Mouse (Mus musculus) hindbrain, embryonic 16.5 days (tissue): Measurements from ENCODE around the gene Nhp2. TPM values are rescaled to one million over a fixed set of nuclear protein-coding genes. Genes with fewer than 3 reads are reported as not detected.
A peak's percentile ranks its signal among the peaks of the same experiment; 100 is the strongest.

Experiments
- ATAC-seq: fragments of 200-750 bp; cut with Nextera tagmentation; 2 replicates; pipeline ENCODE4 v1.8.0; 2017; ENCODE audit warnings: moderate TSS enrichment, moderate library complexity
- H3K27ac ChIP-seq: fragments of 300-500 bp; sonication (generic); 2 replicates; pipeline ENCODE4 v1.5.1; 2014; ENCODE audit warnings: low read depth, mild to moderate bottlenecking, control low read depth, low read length, moderate library complexity
- H3K27me3 ChIP-seq: fragments of 300-500 bp; sonication (generic); replicated peaks from 2 replicates; pipeline ENCODE4 v1.6.1; 2014; ENCODE audit warnings: low read length; ENCODE audit not compliant: control insufficient read depth, insufficient read depth
- H3K36me3 ChIP-seq: fragments of 300-500 bp; sonication (generic); 2 replicates; pipeline ENCODE4 v1.6.1; 2014; ENCODE audit warnings: mild to moderate bottlenecking, low read length, moderate library complexity, mixed read lengths; ENCODE audit not compliant: control insufficient read depth, insufficient read depth
- H3K4me1 ChIP-seq: fragments of 300-500 bp; sonication (generic); 2 replicates; pipeline ENCODE4 v1.6.1; 2014; ENCODE audit warnings: low read depth, low read length; ENCODE audit not compliant: control insufficient read depth, insufficient read depth
- H3K4me2 ChIP-seq: fragments of 300-500 bp; sonication (generic); 2 replicates; pipeline ENCODE4 v1.6.1; 2014; ENCODE audit warnings: mild to moderate bottlenecking, low read length, control low read depth, moderate library complexity
- H3K4me3 ChIP-seq: fragments of 300-500 bp; sonication (generic); 2 replicates; pipeline ENCODE4 v1.5.1; 2014; ENCODE audit warnings: mild to moderate bottlenecking, low read length, control low read depth, moderate library complexity
- H3K9ac ChIP-seq: fragments of 300-500 bp; sonication (generic); 2 replicates; pipeline ENCODE4 v1.6.1; 2014; ENCODE audit warnings: low read depth, mild to moderate bottlenecking, control low read depth, low read length, moderate library complexity
- H3K9me3 ChIP-seq: fragments of 300-500 bp; sonication (generic); 2 replicates; pipeline ENCODE4 v1.6.1; 2014; ENCODE audit warnings: mild to moderate bottlenecking, low read length, moderate library complexity; ENCODE audit not compliant: control insufficient read depth
- WGBS: fragments of 180-500 bp; shearing (Covaris S2); extraction: QIAGEN DNeasy Blood & Tissue Kit; methylation state at CpG from one replicate; pipeline ENCODE4 v1.1.7; 2014; 5-methylcytosine and 5-hydroxymethylcytosine counted together
- polyA plus RNA-seq: library from polyadenylated mRNA; unstranded; fragments of >200 nt; fragmentation: Nextera tagmentation; extraction: Ambion mirVana; gene quantifications from 2 replicates; pipeline ENCODE4 v1.2.1, GENCODE M21; 2015

The Nhp2 gene
- polyA plus RNA-seq, 1 experiment from 2014 or later = 98.4 TPM

DNA sequence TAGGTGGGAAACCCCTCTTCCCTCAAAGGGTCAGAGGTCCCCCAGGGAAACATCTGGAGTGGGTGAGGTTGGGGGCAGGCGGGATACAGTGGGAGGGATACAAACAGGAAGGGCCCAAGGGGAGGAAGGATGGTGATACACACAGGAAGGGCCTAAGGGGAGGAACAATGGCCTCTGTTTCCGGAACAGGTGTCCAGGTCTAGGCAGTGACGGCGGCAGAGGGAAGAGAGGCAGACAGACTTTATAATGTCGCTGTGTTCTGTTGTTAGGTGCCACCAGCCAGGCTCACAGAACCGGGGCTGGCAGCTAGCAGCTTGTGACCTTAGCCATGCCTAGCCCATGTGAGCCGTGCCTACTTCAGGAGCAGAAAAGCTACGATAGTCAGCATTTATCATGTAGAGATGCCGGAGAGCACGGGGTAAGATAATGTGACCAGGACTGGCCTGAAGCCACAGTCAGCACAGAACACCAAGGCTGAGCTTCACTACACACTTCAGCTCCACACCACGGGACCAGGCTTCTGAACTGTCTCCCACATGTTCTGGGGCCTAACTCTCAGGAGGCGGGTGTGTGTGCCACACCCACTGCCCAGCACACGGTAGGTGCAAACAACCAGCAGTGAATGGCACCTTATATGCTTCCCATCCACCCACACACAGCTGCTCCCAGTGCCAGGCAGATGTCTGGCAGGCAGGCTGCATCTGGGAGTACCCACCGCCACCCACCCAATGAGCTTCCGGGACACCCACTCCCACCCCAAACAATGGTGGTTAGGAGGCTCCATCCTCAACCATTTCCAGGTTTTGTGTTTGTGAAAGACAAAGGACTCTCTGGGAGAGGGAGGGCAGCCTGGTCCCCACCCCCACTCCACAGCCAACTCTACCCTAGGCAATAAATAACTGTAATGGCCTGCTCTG is 27.5 kb downstream of the Nhp2 start:
- peaks cover 24% of the 10 kb centered on the region for H3K4me1 ChIP-seq
- H3K36me3 ChIP-seq = peaks cover 3% of the 10 kb centered on the region; the same call in 1 of the 2 replicates
- H3K4me2 ChIP-seq = peak overlapping the region; percentile 16; the same call in 1 of the 2 replicates
- no peak overlapping the region for H3K27ac ChIP-seq
- WGBS = 70% methylated on average over 15 of the region's 15 CpGs
- no peak for ATAC-seq
- no peak overlapping the region for H3K9ac ChIP-seq
- no peaks in the 10 kb centered on the region for H3K27me3 ChIP-seq
- H3K4me3 ChIP-seq = no peak overlapping the region
- no peaks in the 10 kb centered on the region for H3K9me3 ChIP-seq

DNA sequence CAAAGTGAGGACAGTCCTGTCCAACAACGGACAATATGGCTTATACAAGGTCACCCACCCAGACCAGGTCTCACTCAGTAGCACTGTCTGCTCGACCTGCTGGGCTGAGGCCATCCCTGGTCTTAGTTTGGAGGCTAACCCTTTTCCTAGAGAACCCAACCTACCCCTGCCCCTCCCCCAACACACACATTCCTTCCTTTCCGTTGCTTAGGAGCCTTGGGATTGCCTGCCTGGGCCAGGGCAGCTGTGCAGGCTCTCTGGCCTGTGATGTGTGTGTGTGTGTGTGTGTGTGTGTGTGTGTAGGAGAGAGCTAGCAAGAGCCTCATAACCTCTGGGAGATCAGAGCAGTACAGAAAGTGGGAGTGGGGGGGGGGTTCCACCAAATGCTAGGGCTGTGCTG is 29.0 kb downstream of the Nhp2 start:
- no peak for ATAC-seq
- H3K27ac ChIP-seq = no peak overlapping the region

DNA sequence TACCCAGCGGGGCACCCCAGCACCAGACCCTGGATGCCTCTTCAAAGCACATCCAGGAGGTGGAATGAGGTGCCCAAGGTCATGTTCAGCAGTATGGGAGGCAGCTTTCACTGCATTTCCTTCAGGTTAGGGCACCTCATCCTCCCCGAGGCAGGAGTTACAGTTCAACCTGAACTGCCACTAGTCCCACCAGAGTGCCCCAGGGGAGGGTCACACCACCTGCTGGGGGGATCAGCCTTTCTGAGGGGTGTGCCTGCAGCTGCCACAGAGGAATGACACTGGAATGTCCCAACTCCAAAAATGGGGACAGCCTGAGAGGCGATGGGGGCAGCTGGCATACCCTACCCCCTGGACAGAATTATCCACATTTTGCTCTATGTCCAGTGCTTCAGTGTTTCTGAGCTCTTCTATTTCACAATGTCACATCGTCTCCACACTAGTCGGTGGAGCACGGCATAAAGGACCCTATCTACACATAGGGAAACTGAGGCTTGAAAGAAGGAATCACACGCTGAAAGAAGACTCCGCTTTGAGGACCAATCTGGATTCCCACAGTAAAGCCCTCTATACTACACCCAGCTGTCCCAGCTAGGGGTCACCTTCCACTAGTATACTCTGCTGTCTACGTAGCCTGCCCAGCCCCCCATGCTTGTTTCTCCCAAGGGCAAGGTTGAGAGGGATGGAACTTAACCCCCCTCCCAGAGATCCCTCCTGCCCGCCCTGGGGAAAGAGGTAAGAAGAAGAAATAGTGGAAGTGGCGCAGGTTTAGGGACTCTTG is 29.8 kb downstream of the Nhp2 start:
- Histone ChIP-seq H3K4me1 (peaks cover 24% of the 10 kb centered on the region), H3K27ac (no peak overlapping the region), H3K4me2 (peak overlapping the region; percentile 93), H3K9me3 (no peaks in the 10 kb centered on the region), H3K36me3 (peaks cover 3% of the 10 kb centered on the region; the same call in 1 of the 2 replicates), H3K27me3 (no peaks in the 10 kb centered on the region), H3K4me3 (peak overlapping the region; percentile 75), H3K9ac (peak overlapping the region; percentile 85)
- ATAC-seq = no peak
- 22% methylated on average over 11 of the region's 11 CpGs for WGBS

More for the DNA sequence above, 29.0 kb downstream of the Nhp2 start:
- 13% methylated on average over 3 of the region's 3 CpGs for WGBS
- H3K4me2 ChIP-seq = peak overlapping the region; percentile 93
- no peaks in the 10 kb centered on the region for H3K9me3 ChIP-seq
- H3K36me3 ChIP-seq = peaks cover 3% of the 10 kb centered on the region; the same call in 1 of the 2 replicates
- H3K4me1 ChIP-seq = peaks cover 24% of the 10 kb centered on the region
- no peaks in the 10 kb centered on the region for H3K27me3 ChIP-seq
- H3K4me3 ChIP-seq = no peak overlapping the region
- H3K9ac ChIP-seq = peak overlapping the region; percentile 19; the same call in 1 of the 2 replicates

DNA sequence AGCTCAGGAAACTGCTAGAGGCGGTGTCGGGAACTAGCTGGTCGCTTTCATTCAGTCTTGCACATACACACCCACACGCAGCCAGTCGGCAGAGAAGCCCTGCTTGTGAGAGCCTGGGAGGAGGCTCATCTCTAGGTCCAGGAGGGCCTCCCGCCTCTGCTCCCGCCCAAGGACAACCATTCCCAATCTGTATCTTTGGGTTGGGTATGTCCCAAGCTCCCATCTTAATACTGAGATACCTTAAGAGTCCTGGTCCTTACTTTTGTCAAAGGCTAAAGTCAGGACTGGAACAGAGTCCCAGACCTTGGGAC is 30.3 kb downstream of the Nhp2 start:
- peak overlapping the region; percentile 75 for H3K4me3 ChIP-seq
- H3K9ac ChIP-seq = peak overlapping the region; percentile 85
- 0 out of 2 replicates have a peak, but pooled peaks cover 3% of the 10 kb centered on the region for H3K36me3 ChIP-seq
- H3K9me3 ChIP-seq = no peaks in the 10 kb centered on the region
- no peak; the same call in 1 of the 2 replicates for ATAC-seq
- peaks cover 24% of the 10 kb centered on the region for H3K4me1 ChIP-seq
- 3% methylated on average over 7 of the region's 7 CpGs for WGBS
- H3K4me2 ChIP-seq = peak overlapping the region; percentile 93
- no peaks in the 10 kb centered on the region for H3K27me3 ChIP-seq
- H3K27ac ChIP-seq = no peak overlapping the region

GRCm38 (mm10) chr11:51650261-51650660 is 30.7 kb downstream of the Nhp2 start:
- H3K9ac ChIP-seq = peak overlapping the region; percentile 85
- peak; percentile 2; the same call in 1 of the 2 replicates for ATAC-seq
- H3K9me3 ChIP-seq = no peaks in the 10 kb centered on the region
- 0 out of 2 replicates have a peak, but pooled peaks cover 3% of the 10 kb centered on the region for H3K36me3 ChIP-seq
- H3K4me2 ChIP-seq = peak overlapping the region; percentile 93
- peak overlapping the region; percentile 65 for H3K27ac ChIP-seq
- no peaks in the 10 kb centered on the region for H3K27me3 ChIP-seq
- under 1% methylated on average over 25 of the region's 30 CpGs for WGBS
- peaks cover 23% of the 10 kb centered on the region for H3K4me1 ChIP-seq
- H3K4me3 ChIP-seq = peak overlapping the region; percentile 75

GRCm38 (mm10) chr11:51650691-51651515 is 31.4 kb downstream of the Nhp2 start, which contains the start of the genes N4bp3 and D930048N14Rik:
Gene N4bp3 (minus strand): TSS chr11:51650842.
Gene D930048N14Rik (plus strand): TSS chr11:51650954.
- peak within 1 kb of the TSS; percentile 93 for H3K4me2 ChIP-seq
- H3K4me1 ChIP-seq = peaks cover 21% of the 10 kb centered on the region
- H3K4me3 ChIP-seq = peak within 1 kb of the TSS; percentile 75
- 1% methylated on average over 54 of the region's 70 CpGs for WGBS
- peak within 1 kb of the TSS; percentile 85 for H3K9ac ChIP-seq
- H3K27ac ChIP-seq = peak within 1 kb of the TSS; percentile 65
- no peaks in the 10 kb centered on the region for H3K36me3 ChIP-seq
- no peaks in the 10 kb centered on the region for H3K9me3 ChIP-seq
- peak; percentile 83 for ATAC-seq
- no peaks in the 10 kb centered on the region for H3K27me3 ChIP-seq

GRCm38 (mm10) chr11:51652889-51653418 is 33.4 kb downstream of the Nhp2 start:
- 95% methylated on average over 4 of the region's 4 CpGs for WGBS
- H3K4me2 ChIP-seq = no peak overlapping the region
- H3K9ac ChIP-seq = no peak overlapping the region
- H3K36me3 ChIP-seq = no peaks in the 10 kb centered on the region
- H3K4me1 ChIP-seq = peaks cover 21% of the 10 kb centered on the region
- no peaks in the 10 kb centered on the region for H3K27me3 ChIP-seq
- no peaks in the 10 kb centered on the region for H3K9me3 ChIP-seq
- no peak overlapping the region for H3K27ac ChIP-seq
- ATAC-seq = no peak
- no peak overlapping the region for H3K4me3 ChIP-seq

DNA sequence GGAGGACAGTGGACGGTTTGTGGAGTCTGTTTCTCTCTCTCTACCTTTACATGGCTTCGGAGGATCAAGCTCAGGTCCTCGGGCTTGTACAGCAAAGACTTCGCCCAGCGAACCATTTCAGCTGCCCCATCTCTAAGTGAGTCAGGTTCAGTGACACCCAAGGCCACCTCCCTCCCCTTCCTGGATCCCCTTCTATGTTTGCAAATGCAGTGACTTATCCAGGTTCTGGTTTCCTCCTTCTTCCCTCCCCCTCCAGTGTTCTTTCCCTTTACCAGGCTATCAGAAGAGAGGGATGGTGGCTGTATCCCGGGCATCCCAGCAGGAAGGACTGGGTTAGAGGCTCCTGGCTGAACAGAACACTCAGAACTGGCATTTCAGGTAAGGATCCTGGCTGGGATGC is 34.2 kb downstream of the Nhp2 start:
- Histone ChIP-seq H3K4me3 (no peak overlapping the region), H3K4me2 (no peak overlapping the region), H3K9ac (no peak overlapping the region), H3K9me3 (no peaks in the 10 kb centered on the region), H3K27ac (no peak overlapping the region), H3K36me3 (no peaks in the 10 kb centered on the region), H3K27me3 (no peaks in the 10 kb centered on the region), H3K4me1 (peaks cover 15% of the 10 kb centered on the region)
- 93% methylated on average over 6 of the region's 6 CpGs for WGBS
- ATAC-seq = no peak
